Mouse (Mus musculus): Measurements from ENCODE around the gene Npw. TPM values are rescaled to one million over a fixed set of nuclear protein-coding genes. Genes with fewer than 3 reads are reported as not detected.

Npw gene
- polyA plus RNA-seq, 1 experiment from 2014 or later, result 0.47 TPM

- no peak overlapping the region for H3K4me3 ChIP-seq (ENCODE audit: low read depth, low read length)
- peak overlapping the region; percentile 38; the same call in 1 of the 2 replicates for H3K9ac ChIP-seq (ENCODE audit: low read depth, low read length)
- ATAC-seq (replicated peaks; ENCODE audit: low FRiP score) (peak; percentile 85), DNase-seq (ENCODE audit: low spot score) (no peak)
- H3K9me3 ChIP-seq (ENCODE audit: control insufficient read depth, low read length), result no peaks in the 10 kb centered on the region
- H3K36me3 ChIP-seq (ENCODE audit: control insufficient read depth, insufficient read depth, low read length), result peaks cover 25% of the 10 kb centered on the region
- H3K4me1 ChIP-seq (replicated peaks; ENCODE audit: control insufficient read depth, insufficient read depth, low read length), result peaks cover 35% of the 10 kb centered on the region
- 49% methylated on average over 8 of the region's 8 CpGs for WGBS
- no peaks in the 10 kb centered on the region for H3K27me3 ChIP-seq (replicated peaks; ENCODE audit: control insufficient read depth, insufficient read depth, low read length)
- H3K27ac ChIP-seq (ENCODE audit: low read depth, low read length), result peak overlapping the region; percentile 64
- peak overlapping the region; percentile 35 for H3K4me2 ChIP-seq
Measured at GRCm38 (mm10) chr17:24608874-24609273, 49.4 kb downstream of the Npw start.

- H3K4me2 ChIP-seq, result peak overlapping the region; percentile 35
- H3K9me3 ChIP-seq (ENCODE audit: control insufficient read depth, low read length), result no peaks in the 10 kb centered on the region
- DNase-seq (ENCODE audit: low spot score), result no peak
- peak overlapping the region; percentile 64 for H3K27ac ChIP-seq (ENCODE audit: low read depth, low read length)
- H3K4me3 ChIP-seq (ENCODE audit: low read depth, low read length), result no peak overlapping the region
- H3K9ac ChIP-seq (ENCODE audit: low read depth, low read length), result peak overlapping the region; percentile 38; the same call in 1 of the 2 replicates
- H3K36me3 ChIP-seq (ENCODE audit: control insufficient read depth, insufficient read depth, low read length), result peaks cover 20% of the 10 kb centered on the region
- H3K27me3 ChIP-seq (replicated peaks; ENCODE audit: control insufficient read depth, insufficient read depth, low read length), result no peaks in the 10 kb centered on the region
- whole genome bisulfite sequencing, result 75% methylated on average over 4 of the region's 4 CpGs
- peak; percentile 29 for ATAC-seq (replicated peaks; ENCODE audit: low FRiP score)
- peaks cover 35% of the 10 kb centered on the region for H3K4me1 ChIP-seq (replicated peaks; ENCODE audit: control insufficient read depth, insufficient read depth, low read length)
Measured at GRCm38 (mm10) chr17:24608370-24608769, 49.9 kb downstream of the Npw start.

Other genes with a start within 250 kb of the Npw start
- gene Rnps1, start 243.9 kb downstream of the Npw start, polyA plus RNA-seq (2014; fragmentation: Nextera tagmentation; extraction: Ambion mirVana), result 336 and 347 TPM in 2 replicates
- gene Eci1, start 231.8 kb downstream of the Npw start, polyA plus RNA-seq (2014; fragmentation: Nextera tagmentation; extraction: Ambion mirVana), result 122 and 126 TPM in 2 replicates
- 1.1 and 1.3 TPM in 2 replicates for gene Dnase1l2, start 215.4 kb downstream of the Npw start, polyA plus RNA-seq (2014; fragmentation: Nextera tagmentation; extraction: Ambion mirVana)
- gene E4f1, start 188.1 kb downstream of the Npw start, polyA plus RNA-seq (2014; fragmentation: Nextera tagmentation; extraction: Ambion mirVana), result 20.0 and 23.5 TPM in 2 replicates
- 119 and 123 TPM in 2 replicates for gene Pgp, start 188.1 kb downstream of the Npw start, polyA plus RNA-seq (2014; fragmentation: Nextera tagmentation; extraction: Ambion mirVana)
- gene Bricd5, start 184.6 kb downstream of the Npw start, polyA plus RNA-seq (2014; fragmentation: Nextera tagmentation; extraction: Ambion mirVana), result 0.25 and 0.26 TPM in 2 replicates
- 22.3 TPM in 2 replicates for gene Mlst8, start 179.4 kb downstream of the Npw start, polyA plus RNA-seq (2014; fragmentation: Nextera tagmentation; extraction: Ambion mirVana)
- 0.47 and 0.56 TPM in 2 replicates for gene Caskin1, start 169.9 kb downstream of the Npw start, polyA plus RNA-seq (2014; fragmentation: Nextera tagmentation; extraction: Ambion mirVana)
- 81.0 and 90.7 TPM in 2 replicates for gene Traf7, start 130.5 kb downstream of the Npw start, polyA plus RNA-seq (2014; fragmentation: Nextera tagmentation; extraction: Ambion mirVana)
- 2.0 and 2.4 TPM in 2 replicates for gene Rab26, start 124.2 kb downstream of the Npw start, polyA plus RNA-seq (2014; fragmentation: Nextera tagmentation; extraction: Ambion mirVana)
- 8.7 and 12.2 TPM in 2 replicates for gene Pkd1, start 108.6 kb downstream of the Npw start, polyA plus RNA-seq (2014; fragmentation: Nextera tagmentation; extraction: Ambion mirVana)
- 53.5 and 55.2 TPM in 2 replicates for gene Tsc2, start 25.8 kb downstream of the Npw start, polyA plus RNA-seq (2014; fragmentation: Nextera tagmentation; extraction: Ambion mirVana)
- gene Nthl1, start 25.8 kb downstream of the Npw start, polyA plus RNA-seq (2014; fragmentation: Nextera tagmentation; extraction: Ambion mirVana), result 21.0 and 23.7 TPM in 2 replicates
- gene Slc9a3r2, start 8.1 kb downstream of the Npw start, polyA plus RNA-seq (2014; fragmentation: Nextera tagmentation; extraction: Ambion mirVana), result 23.6 and 25.1 TPM in 2 replicates
- 37.4 and 38.3 TPM in 2 replicates for gene Zfp598, start 11.2 kb upstream of the Npw start, polyA plus RNA-seq (2014; fragmentation: Nextera tagmentation; extraction: Ambion mirVana)
- gene Syngr3, start 31.5 kb upstream of the Npw start, polyA plus RNA-seq (2014; fragmentation: Nextera tagmentation; extraction: Ambion mirVana), result 0.26 and 0.49 TPM in 2 replicates
- 64.2 and 74.7 TPM in 2 replicates for gene Gfer, start 37.7 kb upstream of the Npw start, polyA plus RNA-seq (2014; fragmentation: Nextera tagmentation; extraction: Ambion mirVana)
- 0.56 and 0.58 TPM in 2 replicates for gene Noxo1, start 37.8 kb upstream of the Npw start, polyA plus RNA-seq (2014; fragmentation: Nextera tagmentation; extraction: Ambion mirVana)
- gene Tbl3, start 49.2 kb upstream of the Npw start, polyA plus RNA-seq (2014; fragmentation: Nextera tagmentation; extraction: Ambion mirVana), result 102 and 109 TPM in 2 replicates
- gene Rnf151, start 59.6 kb upstream of the Npw start, polyA plus RNA-seq (2014; fragmentation: Nextera tagmentation; extraction: Ambion mirVana), result 0.25 and 0.27 TPM in 2 replicates
- gene Rps2, start 59.7 kb upstream of the Npw start, polyA plus RNA-seq (2014; fragmentation: Nextera tagmentation; extraction: Ambion mirVana), result 2,083 and 2,225 TPM in 2 replicates
- gene Ndufb10, start 66.0 kb upstream of the Npw start, polyA plus RNA-seq (2014; fragmentation: Nextera tagmentation; extraction: Ambion mirVana), result 301 and 321 TPM in 2 replicates
- gene Rpl3l, start 69.4 kb upstream of the Npw start, polyA plus RNA-seq (2014; fragmentation: Nextera tagmentation; extraction: Ambion mirVana), result not detected in 2 replicates
- 30.7 and 31.0 TPM in 2 replicates for gene Msrb1, start 78.2 kb upstream of the Npw start, polyA plus RNA-seq (2014; fragmentation: Nextera tagmentation; extraction: Ambion mirVana)
- 0.41 and 0.45 TPM in 2 replicates for gene Hs3st6, start 94.5 kb upstream of the Npw start, polyA plus RNA-seq (2014; fragmentation: Nextera tagmentation; extraction: Ambion mirVana)
- gene Meiob, start 145.8 kb upstream of the Npw start, polyA plus RNA-seq (2014; fragmentation: Nextera tagmentation; extraction: Ambion mirVana), result 1.9 and 3.0 TPM in 2 replicates
- 53.8 and 56.3 TPM in 2 replicates for gene Hagh, start 181.7 kb upstream of the Npw start, polyA plus RNA-seq (2014; fragmentation: Nextera tagmentation; extraction: Ambion mirVana)
- 38.3 and 38.6 TPM in 2 replicates for gene Fahd1, start 191.9 kb upstream of the Npw start, polyA plus RNA-seq (2014; fragmentation: Nextera tagmentation; extraction: Ambion mirVana)
- 4.3 and 4.9 TPM in 2 replicates for gene Igfals, start 207.5 kb upstream of the Npw start, polyA plus RNA-seq (2014; fragmentation: Nextera tagmentation; extraction: Ambion mirVana)
- 123 and 135 TPM in 2 replicates for gene Nubp2, start 227.9 kb upstream of the Npw start, polyA plus RNA-seq (2014; fragmentation: Nextera tagmentation; extraction: Ambion mirVana)
- 35.0 and 40.9 TPM in 2 replicates for gene Spsb3, start 228.2 kb upstream of the Npw start, polyA plus RNA-seq (2014; fragmentation: Nextera tagmentation; extraction: Ambion mirVana)
- 21.9 and 23.4 TPM in 2 replicates for gene Eme2, start 236.6 kb upstream of the Npw start, polyA plus RNA-seq (2014; fragmentation: Nextera tagmentation; extraction: Ambion mirVana)
- 123 and 129 TPM in 2 replicates for gene Mrps34, start 236.7 kb upstream of the Npw start, polyA plus RNA-seq (2014; fragmentation: Nextera tagmentation; extraction: Ambion mirVana)
- gene Nme3, start 238.0 kb upstream of the Npw start, polyA plus RNA-seq (2014; fragmentation: Nextera tagmentation; extraction: Ambion mirVana), result 70.5 and 76.3 TPM in 2 replicates

Data from liver, embryonic 11.5 days (tissue).